Mouse (Mus musculus): Measurements from ENCODE around the gene Clip2.

GRCm38 (mm10) chr5:134457371-134457770 lies 94.9 kb downstream of the Clip2 start:
- no peak for TF ChIP-seq POLR2A (IDR thresholded peaks at IDR 0.05; ENCODE audit: borderline replicate concordance, extremely low read depth, low read depth, low read length)
- TF ChIP-seq CTCF (IDR thresholded peaks at IDR 0.05; ENCODE audit: insufficient read depth, low read length) = no peak
